Mouse (Mus musculus) ES-CJ7 (cell line): ENCODE measurements at regions not wholly inside any gene's neighbourhood (a gene's known extent, or its start where the extent isn't known, plus 50 kb on each side); places are given as distances from the start of the nearest gene placed in this dataset.

Experiments used
- DNase-seq: peaks from one replicate; pipeline ENCODE4 v3.0.0; 2011; ENCODE audit warnings: low read depth, low spot score

- no peak for DNase-seq
These were observed 84.6 kb upstream of the Rreb1 start for GRCm38 (mm10) chr13:37693617-37694016.

GRCm38 (mm10) chr13:37704475-37704874, 73.7 kb upstream of the Rreb1 start:
- no peak for DNase-seq

GRCm38 (mm10) chr13:37705482-37705881, 72.7 kb upstream of the Rreb1 start:
- no peak for DNase-seq

- DNase-seq, result no peak
These were observed 67.3 kb upstream of the Rreb1 start for GRCm38 (mm10) chr13:37710913-37711312.

GRCm38 (mm10) chr13:37712908-37713496, 65.2 kb upstream of the Rreb1 start:
- no peak for DNase-seq

- no peak for DNase-seq
These were observed 63.0 kb upstream of the Rreb1 start for GRCm38 (mm10) chr13:37715058-37715712.

GRCm38 (mm10) chr13:37715770-37716693, 62.2 kb upstream of the Rreb1 start:
- DNase-seq, result no peak

GRCm38 (mm10) chr13:37717793-37718192, 60.4 kb upstream of the Rreb1 start:
- no peak for DNase-seq

- no peak for DNase-seq
These were observed 59.8 kb upstream of the Rreb1 start for GRCm38 (mm10) chr13:37718364-37718763.
